Mouse (Mus musculus) bone marrow macrophage, adult 2 months (primary cell): Measurements from ENCODE around the gene Ly6g6f.

ENCODE experiments used
- CTCF ChIP-seq: IDR thresholded peaks from 2 replicates; pipeline ENCODE4 v1.5.1; 2012; ENCODE audit warnings: low read depth, mild to moderate bottlenecking, low read length, moderate library complexity
- POLR2A ChIP-seq: IDR thresholded peaks from 2 replicates; pipeline ENCODE4 v1.6.1; 2012; ENCODE audit warnings: mild to moderate bottlenecking, low read depth, low read length, borderline replicate concordance

DNA sequence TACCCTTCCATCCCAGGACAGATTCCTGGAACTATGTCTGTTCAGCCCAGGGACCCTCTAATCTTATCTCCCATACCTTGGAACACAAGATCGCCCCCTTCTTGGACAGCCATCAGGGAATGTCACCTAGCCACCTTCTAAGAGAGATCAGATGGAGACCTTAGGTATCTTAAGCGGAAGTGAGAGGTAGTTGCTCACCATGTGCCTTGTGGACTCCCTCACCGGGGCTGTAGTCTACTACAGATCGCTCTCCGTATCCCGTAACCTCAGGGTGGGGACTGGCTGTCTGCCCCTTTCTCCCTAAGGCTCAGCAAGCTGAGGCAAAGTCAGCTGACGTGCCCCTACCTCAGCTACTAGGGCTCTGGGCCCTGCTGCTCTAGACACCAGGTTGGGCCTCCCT lies 18.7 kb upstream of the Ly6g6f start:
- TF ChIP-seq CTCF, result no peak
- no peak for TF ChIP-seq POLR2A
